Mouse (Mus musculus): ENCODE data around the gene Cntn3.

- TF ChIP-seq CTCF (IDR thresholded peaks at IDR 0.05; ENCODE audit: borderline replicate concordance, insufficient read depth, low read length) (no peak), POLR2A (IDR thresholded peaks at IDR 0.05; ENCODE audit: low read depth, low read length) (no peak)
Observed at GRCm38 (mm10) chr6:102120003-102120402, 452.9 kb downstream of the Cntn3 start.
